Mouse (Mus musculus) forebrain, embryonic 12.5 days (tissue): ENCODE results near the gene Il27ra. TPM values are rescaled to one million over a fixed set of nuclear protein-coding genes. Genes with fewer than 3 reads are reported as not detected.

Experiments
- ATAC-seq: fragments of 200-750 bp; cut with Nextera tagmentation; 2 replicates; pipeline ENCODE4 v1.8.0; 2017; ENCODE audit warnings: moderate TSS enrichment; ENCODE audit not compliant: low FRiP score
- H3K27ac ChIP-seq: fragments of 300-500 bp; sonication (generic); 2 replicates; pipeline ENCODE4 v1.5.1; 2016; ENCODE audit warnings: mild to moderate bottlenecking
- H3K27me3 ChIP-seq: fragments of 300-500 bp; sonication (generic); 2 replicates; pipeline ENCODE4 v1.6.1; 2016; ENCODE audit warnings: mild to moderate bottlenecking
- H3K36me3 ChIP-seq: fragments of 300-500 bp; sonication (generic); replicated peaks from 2 replicates; pipeline ENCODE4 v1.6.1; 2016; ENCODE audit warnings: mild to moderate bottlenecking
- H3K4me1 ChIP-seq: fragments of 300-500 bp; sonication (generic); 2 replicates; pipeline ENCODE4 v1.6.1; 2016
- H3K4me2 ChIP-seq: fragments of 300-500 bp; sonication (generic); 2 replicates; pipeline ENCODE4 v1.6.1; 2016; ENCODE audit warnings: mild to moderate bottlenecking, moderate library complexity
- H3K4me3 ChIP-seq: fragments of 300-500 bp; sonication (generic); replicated peaks from 2 replicates; pipeline ENCODE4 v1.5.1; 2016; ENCODE audit warnings: mild to moderate bottlenecking
- H3K9ac ChIP-seq: fragments of 300-500 bp; sonication (generic); 2 replicates; pipeline ENCODE4 v1.6.1; 2016; ENCODE audit warnings: mild to moderate bottlenecking
- H3K9me3 ChIP-seq: fragments of 300-500 bp; sonication (generic); 2 replicates; pipeline ENCODE4 v1.6.1; 2016
- WGBS: fragments of 180-500 bp; shearing (Covaris S2); methylation state at CpG from one replicate; pipeline ENCODE4 v1.1.7; 2016; 5-methylcytosine and 5-hydroxymethylcytosine counted together
- polyA plus RNA-seq: library from polyadenylated mRNA; unstranded; fragments of >200 nt; fragmentation: Nextera tagmentation; extraction: Ambion mirVana; gene quantifications from 2 replicates; pipeline ENCODE4 v1.2.1, GENCODE M21; 2016

The Il27ra gene
- polyA plus RNA-seq, 1 experiment from 2014 or later = 0.24 TPM

DNA sequence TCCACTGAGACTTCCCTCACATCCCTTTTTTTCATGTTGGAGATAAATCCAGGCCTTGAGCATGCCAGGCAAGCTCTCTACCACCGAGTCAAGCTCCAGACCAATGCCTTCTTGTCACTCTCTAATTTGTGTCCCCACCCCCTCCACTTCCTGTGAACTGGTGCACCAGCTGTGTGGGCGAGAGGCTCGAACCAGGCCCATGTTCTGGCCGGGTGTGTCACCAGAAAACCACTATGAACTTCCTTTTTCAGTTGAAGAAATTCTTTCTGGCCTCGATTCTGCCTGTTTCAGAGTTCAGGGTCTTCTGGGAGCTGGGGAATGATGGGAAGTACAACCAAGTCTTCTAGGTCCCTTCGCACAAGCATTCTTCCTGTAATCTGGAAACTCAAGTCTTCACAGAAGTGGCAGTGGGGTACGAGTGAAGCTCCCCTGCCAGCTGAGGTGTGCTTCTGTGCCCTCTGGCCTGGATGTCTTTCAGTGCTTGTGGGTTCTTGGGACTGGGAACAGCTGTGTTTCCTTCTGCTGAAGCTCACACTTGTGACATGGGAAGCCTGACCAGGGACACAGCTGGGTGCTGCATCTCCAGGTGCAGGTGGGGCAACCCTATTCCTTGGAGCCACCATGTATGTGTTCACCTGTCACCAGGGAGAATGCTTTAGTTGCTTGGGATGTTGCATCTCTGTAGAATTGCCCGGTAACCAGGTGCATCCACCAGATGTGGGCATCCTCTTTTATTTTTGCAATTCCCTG is 21.6 kb upstream of the Il27ra start:
- H3K36me3 ChIP-seq = no peaks in the 10 kb centered on the region
- no peak overlapping the region for H3K4me3 ChIP-seq
- WGBS = 76% methylated on average over 8 of the region's 8 CpGs
- no peaks in the 10 kb centered on the region for H3K9me3 ChIP-seq
- no peak overlapping the region for H3K27ac ChIP-seq
- no peaks in the 10 kb centered on the region for H3K27me3 ChIP-seq
- no peak overlapping the region for H3K9ac ChIP-seq
- H3K4me2 ChIP-seq = no peak overlapping the region
- peaks cover 15% of the 10 kb centered on the region for H3K4me1 ChIP-seq
- ATAC-seq = no peak

DNA sequence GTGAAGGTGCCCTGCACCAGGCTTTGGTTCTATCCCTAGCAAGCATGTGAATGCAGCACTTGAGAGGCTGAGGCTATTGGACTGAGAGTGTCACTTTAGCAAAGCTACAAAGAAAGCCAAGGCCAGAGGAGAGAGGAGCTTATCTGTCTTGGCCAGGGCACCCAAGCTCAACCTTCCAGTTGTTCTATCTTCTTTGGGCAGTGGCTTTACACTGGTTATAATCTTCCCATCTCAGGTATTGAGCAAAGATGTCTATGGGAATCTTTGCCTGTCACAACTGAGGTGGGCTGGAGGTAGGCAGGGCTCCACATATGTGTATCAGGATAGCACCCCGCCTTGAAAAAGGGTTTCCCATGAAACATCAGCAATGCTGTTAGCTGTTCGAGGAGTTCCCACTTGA is 17.9 kb upstream of the Il27ra start:
- no peak overlapping the region for H3K4me2 ChIP-seq
- no peak overlapping the region for H3K27ac ChIP-seq
- 0 out of 2 replicates have a peak, but pooled peaks cover 3% of the 10 kb centered on the region for H3K9me3 ChIP-seq
- ATAC-seq = no peak
- 76% methylated on average over 2 of the region's 2 CpGs for WGBS
- no peak overlapping the region for H3K9ac ChIP-seq
- no peaks in the 10 kb centered on the region for H3K27me3 ChIP-seq
- H3K4me3 ChIP-seq = no peak overlapping the region
- H3K4me1 ChIP-seq = no peaks in the 10 kb centered on the region
- no peaks in the 10 kb centered on the region for H3K36me3 ChIP-seq

GRCm38 (mm10) chr8:84059226-84059625 is 16.8 kb upstream of the Il27ra start:
- WGBS = 94% methylated on average over 2 of the region's 2 CpGs
- ATAC-seq = no peak

DNA sequence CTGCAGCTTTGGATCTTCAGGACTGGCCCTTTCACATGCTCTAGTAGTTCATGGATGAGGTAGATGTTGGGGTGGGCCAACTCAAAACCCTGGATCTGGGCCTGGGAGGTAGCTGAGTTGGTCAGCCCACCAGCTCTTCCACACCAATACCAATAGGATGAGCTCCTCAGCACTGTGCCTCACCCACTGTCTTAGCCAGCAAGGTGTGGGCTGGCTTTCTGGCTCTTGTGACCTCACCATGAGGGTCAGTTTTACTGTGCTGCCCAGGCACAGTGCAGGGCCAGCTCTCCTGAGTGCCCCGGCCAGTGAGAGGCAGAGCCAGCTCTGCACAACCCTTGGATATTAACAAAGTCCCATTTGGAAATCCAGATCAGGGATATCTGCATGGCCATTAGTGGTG is 15.4 kb upstream of the Il27ra start:
- Histone ChIP-seq H3K4me1 (no peaks in the 10 kb centered on the region), H3K9ac (no peak overlapping the region), H3K4me2 (no peak overlapping the region), H3K36me3 (no peaks in the 10 kb centered on the region), H3K4me3 (no peak overlapping the region), H3K27ac (no peak overlapping the region), H3K27me3 (no peaks in the 10 kb centered on the region), H3K9me3 (0 out of 2 replicates have a peak, but pooled peaks cover 4% of the 10 kb centered on the region)
- 86% methylated on average over 1 of the region's 1 CpGs for WGBS
- no peak for ATAC-seq

More at GRCm38 (mm10) chr8:84059226-84059625, 16.8 kb upstream of the Il27ra start:
- no peaks in the 10 kb centered on the region for H3K4me1 ChIP-seq
- no peak overlapping the region for H3K4me2 ChIP-seq
- no peak overlapping the region for H3K27ac ChIP-seq
- no peaks in the 10 kb centered on the region for H3K36me3 ChIP-seq
- H3K27me3 ChIP-seq = no peaks in the 10 kb centered on the region
- no peak overlapping the region for H3K4me3 ChIP-seq
- 0 out of 2 replicates have a peak, but pooled peaks cover 4% of the 10 kb centered on the region for H3K9me3 ChIP-seq
- no peak overlapping the region for H3K9ac ChIP-seq

GRCm38 (mm10) chr8:84053229-84053628 is 10.8 kb upstream of the Il27ra start:
- Histone ChIP-seq H3K27ac (no peak overlapping the region), H3K9ac (no peak overlapping the region), H3K4me2 (no peak overlapping the region), H3K4me3 (no peak overlapping the region), H3K36me3 (no peaks in the 10 kb centered on the region), H3K9me3 (0 out of 2 replicates have a peak, but pooled peaks cover 4% of the 10 kb centered on the region), H3K4me1 (no peaks in the 10 kb centered on the region), H3K27me3 (peaks cover 16% of the 10 kb centered on the region; the same call in 1 of the 2 replicates)
- no peak for ATAC-seq
- WGBS = 96% methylated on average over 5 of the region's 5 CpGs

- no peak overlapping the region for H3K4me3 ChIP-seq
- WGBS = 82% methylated on average over 3 of the region's 3 CpGs
Measured at GRCm38 (mm10) chr8:84052746-84053145, 10.4 kb upstream of the Il27ra start.

DNA sequence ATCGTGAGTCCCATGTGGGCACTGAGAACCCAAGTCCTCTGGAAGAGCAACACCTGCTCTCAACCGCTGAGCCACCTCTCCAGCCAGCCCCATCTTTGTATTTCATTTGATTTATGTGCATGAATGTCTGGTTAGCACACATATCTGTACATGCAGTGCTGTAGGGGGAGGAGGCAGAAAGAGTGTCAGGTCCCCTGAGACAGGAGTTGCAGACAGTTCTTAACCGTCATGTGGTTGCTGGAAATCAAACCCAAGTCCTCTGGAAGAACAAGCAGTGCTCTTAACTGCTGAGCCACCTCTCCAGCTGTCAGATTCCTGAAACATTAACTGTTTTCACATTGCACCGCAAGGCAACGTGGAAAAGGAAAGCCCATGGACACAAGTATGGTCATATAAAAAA is 5.8 kb upstream of the Il27ra start:
- Histone ChIP-seq H3K9ac (no peak overlapping the region), H3K9me3 (no peaks in the 10 kb centered on the region), H3K4me1 (peaks cover 10% of the 10 kb centered on the region), H3K27ac (no peak overlapping the region), H3K27me3 (peaks cover 56% of the 10 kb centered on the region), H3K4me3 (no peak overlapping the region), H3K4me2 (no peak overlapping the region), H3K36me3 (no peaks in the 10 kb centered on the region)
- no peak for ATAC-seq
- WGBS = 79% methylated on average over 5 of the region's 5 CpGs

More at GRCm38 (mm10) chr8:84052746-84053145, 10.4 kb upstream of the Il27ra start:
- no peak for ATAC-seq
- no peak overlapping the region for H3K4me2 ChIP-seq
- H3K9me3 ChIP-seq = 0 out of 2 replicates have a peak, but pooled peaks cover 4% of the 10 kb centered on the region
- H3K27me3 ChIP-seq = peaks cover 18% of the 10 kb centered on the region; the same call in 1 of the 2 replicates
- no peak overlapping the region for H3K27ac ChIP-seq
- no peaks in the 10 kb centered on the region for H3K4me1 ChIP-seq
- H3K36me3 ChIP-seq = no peaks in the 10 kb centered on the region
- no peak overlapping the region for H3K9ac ChIP-seq

DNA sequence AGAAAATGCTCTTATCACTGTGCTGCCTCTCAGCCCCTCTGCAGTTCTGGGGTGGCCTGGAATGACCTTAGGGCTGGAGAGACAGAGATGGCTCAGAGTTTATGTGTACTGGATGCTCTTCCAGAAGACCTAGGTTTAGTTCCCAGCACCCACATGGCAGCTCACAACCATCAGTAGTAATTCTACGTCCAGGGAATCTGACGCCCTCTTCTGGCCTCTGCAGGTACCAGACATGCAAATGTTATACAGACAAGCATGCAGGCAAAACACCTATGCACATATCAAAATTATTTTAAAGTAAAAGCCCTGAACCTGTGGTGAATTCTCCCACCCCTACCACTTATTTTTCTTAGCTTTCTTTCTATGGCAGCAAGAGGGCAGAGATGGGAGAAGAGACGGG is 4.1 kb upstream of the Il27ra start:
- Histone ChIP-seq H3K9ac (no peak overlapping the region), H3K27me3 (peaks cover 73% of the 10 kb centered on the region)
- WGBS = 92% methylated on average over 3 of the region's 3 CpGs

GRCm38 (mm10) chr8:84044900-84045299 is 2.5 kb upstream of the Il27ra start, which contains the start of gene Rln3:
Rln3 (minus strand) TSS chr8:84045000.
- peaks cover 23% of the 10 kb centered on the region for H3K4me1 ChIP-seq
- ATAC-seq = no peak
- H3K9me3 ChIP-seq = no peaks in the 10 kb centered on the region
- no peaks in the 10 kb centered on the region for H3K36me3 ChIP-seq
- no peak within 1 kb of the TSS for H3K27ac ChIP-seq
- H3K4me2 ChIP-seq = peak within 1 kb of the TSS; percentile 17
- WGBS = 4% methylated on average over 9 of the region's 9 CpGs
- H3K27me3 ChIP-seq = peaks cover 81% of the 10 kb centered on the region
- H3K9ac ChIP-seq = no peak within 1 kb of the TSS; the same call in 1 of the 2 replicates
- H3K4me3 ChIP-seq = no peak within 1 kb of the TSS

More for the DNA sequence above, 4.1 kb upstream of the Il27ra start:
- Histone ChIP-seq H3K4me2 (no peak overlapping the region), H3K27ac (no peak overlapping the region), H3K36me3 (no peaks in the 10 kb centered on the region), H3K4me1 (peaks cover 23% of the 10 kb centered on the region), H3K9me3 (no peaks in the 10 kb centered on the region), H3K4me3 (no peak overlapping the region)
- no peak for ATAC-seq

- 5% methylated on average over 7 of the region's 7 CpGs for WGBS
- Histone ChIP-seq H3K9ac (no peak overlapping the region), H3K27ac (no peak overlapping the region), H3K4me1 (peaks cover 23% of the 10 kb centered on the region), H3K4me3 (no peak overlapping the region), H3K36me3 (no peaks in the 10 kb centered on the region), H3K4me2 (0 out of 2 replicates have a peak overlapping the region, but pooled peaks have one; percentile 17), H3K27me3 (peaks cover 82% of the 10 kb centered on the region), H3K9me3 (no peaks in the 10 kb centered on the region)
- no peak for ATAC-seq
Measured at GRCm38 (mm10) chr8:84044103-84044502, 1.7 kb upstream of the Il27ra start.

DNA sequence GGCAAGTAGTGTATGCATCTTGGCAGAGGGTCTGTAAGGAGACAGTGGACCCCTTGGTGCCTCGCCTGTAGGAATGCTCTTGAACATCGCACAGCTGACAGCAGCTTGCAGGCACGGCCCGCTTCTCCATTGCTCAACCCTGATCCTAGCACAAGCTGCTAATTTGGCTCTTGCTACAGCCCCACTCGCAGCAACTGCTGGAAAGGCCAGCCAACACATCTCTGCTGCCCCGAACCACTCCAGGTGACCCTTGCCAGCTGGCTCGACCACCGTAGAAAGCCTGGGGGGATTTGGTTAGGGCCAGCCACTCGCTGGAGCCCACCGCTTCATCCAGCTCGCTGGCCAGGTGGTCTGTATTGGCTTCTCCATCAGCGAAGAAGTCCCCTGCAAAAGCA is 556 bp upstream of the Il27ra start:
- H3K9me3 ChIP-seq = no peaks in the 10 kb centered on the region
- peaks cover 86% of the 10 kb centered on the region for H3K27me3 ChIP-seq
- H3K4me2 ChIP-seq = peak overlapping the region; percentile 62; the same call in 1 of the 2 replicates
- H3K4me3 ChIP-seq = peak overlapping the region; percentile 37; the same call in 1 of the 2 replicates
- ATAC-seq = no peak
- 45% methylated on average over 12 of the region's 12 CpGs for WGBS
- no peak overlapping the region for H3K9ac ChIP-seq
- no peaks in the 10 kb centered on the region for H3K36me3 ChIP-seq
- H3K27ac ChIP-seq = no peak overlapping the region
- peaks cover 23% of the 10 kb centered on the region for H3K4me1 ChIP-seq

DNA sequence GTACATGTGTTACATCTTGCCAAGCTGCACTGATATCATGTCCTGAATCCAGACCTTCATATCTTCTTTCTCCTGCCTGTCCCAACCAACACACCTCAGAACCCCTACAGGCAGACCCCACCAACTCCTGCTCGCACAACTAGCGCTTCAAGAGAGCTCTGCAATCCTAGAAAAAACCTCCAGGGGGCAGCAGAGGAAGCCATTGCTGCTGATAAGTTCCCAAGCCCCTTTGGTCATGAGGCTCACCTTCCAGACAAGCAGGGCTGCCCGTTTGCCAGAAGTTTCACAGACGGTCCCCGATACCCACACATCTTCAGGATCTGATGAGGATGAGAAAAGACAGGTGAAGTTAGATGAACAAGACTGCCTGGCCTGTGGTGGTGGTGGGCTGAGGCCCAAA is 3.3 kb downstream of the Il27ra start:
- no peak for ATAC-seq
- Histone ChIP-seq H3K4me1 (peaks cover 15% of the 10 kb centered on the region), H3K36me3 (no peaks in the 10 kb centered on the region), H3K4me3 (no peak overlapping the region), H3K9me3 (no peaks in the 10 kb centered on the region), H3K4me2 (no peak overlapping the region), H3K9ac (no peak overlapping the region), H3K27me3 (peaks cover 79% of the 10 kb centered on the region), H3K27ac (no peak overlapping the region)
- WGBS = 9% methylated on average over 5 of the region's 5 CpGs

DNA sequence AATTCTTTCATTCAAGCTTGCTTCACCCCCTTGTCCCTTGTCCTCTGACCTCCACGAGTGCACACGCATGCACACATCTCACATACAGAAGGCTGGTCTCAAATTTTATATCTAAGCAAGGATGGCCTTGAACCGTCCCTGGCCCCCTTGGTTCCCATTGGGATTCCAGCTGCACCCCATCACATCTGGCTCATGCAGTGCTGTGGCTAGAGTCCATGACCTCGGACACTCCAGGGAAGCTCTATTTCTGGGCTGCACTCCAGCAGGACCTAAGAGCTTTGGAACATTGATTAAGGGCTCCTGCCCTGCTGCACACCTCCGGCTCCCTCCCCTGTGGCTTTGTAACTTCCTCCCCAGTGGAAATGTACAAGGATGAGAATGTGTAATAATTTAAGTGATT is 4.4 kb downstream of the Il27ra start:
- no peak overlapping the region for H3K27ac ChIP-seq
- no peak for ATAC-seq
- WGBS = 82% methylated on average over 5 of the region's 5 CpGs
- no peak overlapping the region for H3K9ac ChIP-seq
- H3K36me3 ChIP-seq = no peaks in the 10 kb centered on the region
- H3K4me2 ChIP-seq = no peak overlapping the region
- peaks cover 72% of the 10 kb centered on the region for H3K27me3 ChIP-seq
- no peaks in the 10 kb centered on the region for H3K9me3 ChIP-seq
- no peak overlapping the region for H3K4me3 ChIP-seq
- H3K4me1 ChIP-seq = peaks cover 11% of the 10 kb centered on the region
